Mouse (Mus musculus) forebrain, embryonic 13.5 days (tissue): ENCODE measurements at regions not wholly inside any gene's neighbourhood (a gene's known extent, or its start where the extent isn't known, plus 50 kb on each side); places are given as distances from the start of the nearest gene placed in this dataset.
A peak's percentile ranks its signal among the peaks of the same experiment; 100 is the strongest.

Experiments used
- ATAC-seq: fragments of 200-750 bp; cut with Nextera tagmentation; 2 replicates; pipeline ENCODE4 v1.8.0; 2017
- H3K27ac ChIP-seq: fragments of 300-500 bp; sonication (generic); 2 replicates; pipeline ENCODE4 v1.5.1; 2015; ENCODE audit warnings: inconsistent platforms, mild to moderate bottlenecking, moderate library complexity
- H3K27me3 ChIP-seq: fragments of 300-500 bp; sonication (generic); 2 replicates; pipeline ENCODE4 v1.6.1; 2015; ENCODE audit warnings: mild to moderate bottlenecking, inconsistent platforms
- H3K36me3 ChIP-seq: fragments of 300-500 bp; sonication (generic); 2 replicates; pipeline ENCODE4 v1.6.1; 2015; ENCODE audit warnings: mild to moderate bottlenecking, inconsistent platforms; ENCODE audit not compliant: poor library complexity, severe bottlenecking
- H3K4me1 ChIP-seq: fragments of 300-500 bp; sonication (generic); 2 replicates; pipeline ENCODE4 v1.6.1; 2015; ENCODE audit warnings: inconsistent platforms
- H3K4me2 ChIP-seq: fragments of 300-500 bp; sonication (generic); 2 replicates; pipeline ENCODE4 v1.6.1; 2015; ENCODE audit warnings: inconsistent platforms, mild to moderate bottlenecking, moderate library complexity
- H3K4me3 ChIP-seq: fragments of 300-500 bp; sonication (generic); 2 replicates; pipeline ENCODE4 v1.5.1; 2015; ENCODE audit warnings: mild to moderate bottlenecking, inconsistent platforms
- H3K9ac ChIP-seq: fragments of 300-500 bp; sonication (generic); 2 replicates; pipeline ENCODE4 v1.6.1; 2015; ENCODE audit warnings: mild to moderate bottlenecking, inconsistent platforms
- H3K9me3 ChIP-seq: fragments of 300-500 bp; sonication (generic); replicated peaks from 2 replicates; pipeline ENCODE4 v1.6.1; 2016; ENCODE audit warnings: inconsistent platforms
- WGBS: fragments of 180-500 bp; shearing (Covaris S2); methylation state at CpG from one replicate; pipeline ENCODE4 v1.1.7; 2015; 5-methylcytosine and 5-hydroxymethylcytosine counted together

GRCm38 (mm10) chr1:137698876-137699275, 476.6 kb downstream of the Ptprc start:
- no peak overlapping the region for H3K9ac ChIP-seq
- no peak overlapping the region for H3K4me2 ChIP-seq
- H3K4me1 ChIP-seq, result peaks cover 8% of the 10 kb centered on the region
- ATAC-seq, result no peak
- H3K27me3 ChIP-seq, result no peaks in the 10 kb centered on the region
- H3K9me3 ChIP-seq, result no peaks in the 10 kb centered on the region
- WGBS, result 87% methylated on average over 4 of the region's 4 CpGs
- H3K36me3 ChIP-seq, result no peaks in the 10 kb centered on the region
- H3K4me3 ChIP-seq, result no peak overlapping the region
- no peak overlapping the region for H3K27ac ChIP-seq

GRCm38 (mm10) chr1:137697289-137697688, 478.2 kb downstream of the Ptprc start:
- no peak overlapping the region for H3K4me2 ChIP-seq
- peak overlapping the region; percentile 11; the same call in 1 of the 2 replicates for H3K27ac ChIP-seq
- H3K36me3 ChIP-seq, result no peaks in the 10 kb centered on the region
- no peaks in the 10 kb centered on the region for H3K27me3 ChIP-seq
- ATAC-seq, result 0 out of 2 replicates have a peak, but pooled peaks have one; percentile 30
- no peak overlapping the region for H3K4me3 ChIP-seq
- peaks cover 11% of the 10 kb centered on the region for H3K4me1 ChIP-seq
- 41% methylated on average over 5 of the region's 5 CpGs for WGBS
- no peaks in the 10 kb centered on the region for H3K9me3 ChIP-seq
- H3K9ac ChIP-seq, result no peak overlapping the region

GRCm38 (mm10) chr1:137696796-137697195, 478.7 kb downstream of the Ptprc start:
- peak; percentile 45; the same call in 1 of the 2 replicates for ATAC-seq

GRCm38 (mm10) chr1:137695751-137696150, 479.8 kb downstream of the Ptprc start:
- Histone ChIP-seq H3K9me3 (no peaks in the 10 kb centered on the region), H3K27me3 (no peaks in the 10 kb centered on the region), H3K27ac (no peak overlapping the region), H3K4me2 (no peak overlapping the region), H3K4me1 (peaks cover 14% of the 10 kb centered on the region), H3K36me3 (no peaks in the 10 kb centered on the region), H3K4me3 (no peak overlapping the region), H3K9ac (no peak overlapping the region)
- 66% methylated on average over 3 of the region's 3 CpGs for WGBS
- ATAC-seq, result no peak

More at GRCm38 (mm10) chr1:137696796-137697195, 478.7 kb downstream of the Ptprc start:
- WGBS, result 26% methylated on average over 3 of the region's 3 CpGs
- no peaks in the 10 kb centered on the region for H3K27me3 ChIP-seq
- H3K27ac ChIP-seq, result peak overlapping the region; percentile 11; the same call in 1 of the 2 replicates
- H3K4me3 ChIP-seq, result no peak overlapping the region
- H3K4me1 ChIP-seq, result peaks cover 14% of the 10 kb centered on the region
- no peaks in the 10 kb centered on the region for H3K36me3 ChIP-seq
- H3K9me3 ChIP-seq, result no peaks in the 10 kb centered on the region
- H3K9ac ChIP-seq, result no peak overlapping the region
- H3K4me2 ChIP-seq, result no peak overlapping the region

GRCm38 (mm10) chr1:137692525-137692924, 483.0 kb downstream of the Ptprc start:
- peak; percentile 58; the same call in 1 of the 2 replicates for ATAC-seq
- Histone ChIP-seq H3K27ac (no peak overlapping the region), H3K4me2 (no peak overlapping the region), H3K36me3 (no peaks in the 10 kb centered on the region), H3K4me3 (no peak overlapping the region), H3K4me1 (peaks cover 14% of the 10 kb centered on the region), H3K9ac (no peak overlapping the region), H3K9me3 (no peaks in the 10 kb centered on the region), H3K27me3 (no peaks in the 10 kb centered on the region)
- WGBS, result 44% methylated on average over 2 of the region's 2 CpGs

- Histone ChIP-seq H3K27ac (no peak overlapping the region), H3K27me3 (no peaks in the 10 kb centered on the region), H3K4me2 (no peak overlapping the region), H3K4me1 (0 out of 2 replicates have a peak, but pooled peaks cover 6% of the 10 kb centered on the region), H3K4me3 (no peak overlapping the region), H3K36me3 (no peaks in the 10 kb centered on the region), H3K9ac (no peak overlapping the region), H3K9me3 (no peaks in the 10 kb centered on the region)
- WGBS, result 83% methylated on average over 9 of the region's 9 CpGs
- ATAC-seq, result no peak
These were observed 484.5 kb downstream of the Ptprc start for GRCm38 (mm10) chr1:137690860-137691595.

- no peak for ATAC-seq
- no peaks in the 10 kb centered on the region for H3K36me3 ChIP-seq
- no peaks in the 10 kb centered on the region for H3K9me3 ChIP-seq
- no peak overlapping the region for H3K27ac ChIP-seq
- no peaks in the 10 kb centered on the region for H3K4me1 ChIP-seq
- 91% methylated on average over 5 of the region's 5 CpGs for WGBS
- no peak overlapping the region for H3K4me2 ChIP-seq
- no peak overlapping the region for H3K4me3 ChIP-seq
- no peaks in the 10 kb centered on the region for H3K27me3 ChIP-seq
- no peak overlapping the region for H3K9ac ChIP-seq
These were observed 504.9 kb downstream of the Ptprc start for GRCm38 (mm10) chr1:137670650-137671049.

- Histone ChIP-seq H3K27me3 (no peaks in the 10 kb centered on the region), H3K4me3 (no peak overlapping the region), H3K9me3 (no peaks in the 10 kb centered on the region), H3K36me3 (no peaks in the 10 kb centered on the region), H3K4me1 (no peaks in the 10 kb centered on the region), H3K27ac (no peak overlapping the region), H3K9ac (no peak overlapping the region), H3K4me2 (no peak overlapping the region)
- 88% methylated on average over 3 of the region's 3 CpGs for WGBS
- ATAC-seq, result no peak
These were observed 505.7 kb downstream of the Ptprc start for GRCm38 (mm10) chr1:137669849-137670248.

- Histone ChIP-seq H3K27me3 (no peaks in the 10 kb centered on the region), H3K9ac (no peak overlapping the region), H3K4me1 (peaks cover 20% of the 10 kb centered on the region), H3K4me2 (no peak overlapping the region), H3K36me3 (no peaks in the 10 kb centered on the region), H3K27ac (no peak overlapping the region), H3K4me3 (no peak overlapping the region), H3K9me3 (no peaks in the 10 kb centered on the region)
- no peak for ATAC-seq
- WGBS, result 89% methylated on average over 1 of the region's 1 CpGs
These were observed 517.4 kb downstream of the Ptprc start for GRCm38 (mm10) chr1:137658141-137658540.

GRCm38 (mm10) chr1:137656900-137657458, 518.5 kb downstream of the Ptprc start:
- Histone ChIP-seq H3K27ac (peak overlapping the region; percentile 83), H3K4me3 (no peak overlapping the region), H3K9ac (0 out of 2 replicates have a peak overlapping the region, but pooled peaks have one; percentile 34), H3K36me3 (no peaks in the 10 kb centered on the region), H3K27me3 (no peaks in the 10 kb centered on the region), H3K9me3 (no peaks in the 10 kb centered on the region), H3K4me1 (peaks cover 23% of the 10 kb centered on the region), H3K4me2 (peak overlapping the region; percentile 41)
- 0% methylated on average over 6 of the region's 6 CpGs for WGBS
- ATAC-seq, result peak; percentile 95

GRCm38 (mm10) chr1:137654171-137654570, 521.3 kb downstream of the Ptprc start:
- Histone ChIP-seq H3K4me3 (no peak overlapping the region), H3K27me3 (no peaks in the 10 kb centered on the region), H3K27ac (no peak overlapping the region), H3K36me3 (no peaks in the 10 kb centered on the region), H3K4me1 (peaks cover 23% of the 10 kb centered on the region), H3K9me3 (no peaks in the 10 kb centered on the region), H3K4me2 (no peak overlapping the region), H3K9ac (no peak overlapping the region)
- 17% methylated on average over 4 of the region's 4 CpGs for WGBS
- no peak for ATAC-seq

GRCm38 (mm10) chr1:137653495-137653894, 522.0 kb downstream of the Ptprc start:
- H3K36me3 ChIP-seq, result no peaks in the 10 kb centered on the region
- peak overlapping the region; percentile 40; the same call in 1 of the 2 replicates for H3K27ac ChIP-seq
- ATAC-seq, result no peak
- H3K4me1 ChIP-seq, result peaks cover 23% of the 10 kb centered on the region
- H3K4me3 ChIP-seq, result no peak overlapping the region
- H3K9me3 ChIP-seq, result no peaks in the 10 kb centered on the region
- H3K9ac ChIP-seq, result no peak overlapping the region
- 60% methylated on average over 5 of the region's 5 CpGs for WGBS
- H3K27me3 ChIP-seq, result no peaks in the 10 kb centered on the region
- peak overlapping the region; percentile 12; the same call in 1 of the 2 replicates for H3K4me2 ChIP-seq
